Mouse (Mus musculus): Measurements from ENCODE around the gene Fen1.

Gene Fen1

DNA sequence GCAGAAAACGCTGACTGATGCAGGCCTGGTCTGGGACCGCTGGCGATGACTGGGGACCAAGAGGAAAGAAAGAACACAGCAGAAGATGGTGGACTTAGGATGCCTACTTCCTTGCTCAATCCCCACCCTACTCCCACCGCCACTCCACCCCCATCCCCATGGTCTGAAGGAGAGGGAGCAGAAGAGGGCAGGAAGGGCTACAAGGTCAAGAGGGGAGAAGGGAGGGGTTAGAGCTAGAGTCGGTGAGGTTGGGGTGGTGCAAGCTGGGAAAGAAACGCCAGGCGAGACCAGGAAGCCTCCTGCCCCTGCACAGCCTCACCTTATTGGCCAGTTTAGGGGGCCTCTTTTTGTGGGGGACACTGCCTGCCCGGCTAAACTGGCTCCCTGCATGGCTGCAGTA lies 12.1 kb upstream of the Fen1 start:
- DNase-seq (ENCODE audit: low read depth, low spot score), result no peak

DNA sequence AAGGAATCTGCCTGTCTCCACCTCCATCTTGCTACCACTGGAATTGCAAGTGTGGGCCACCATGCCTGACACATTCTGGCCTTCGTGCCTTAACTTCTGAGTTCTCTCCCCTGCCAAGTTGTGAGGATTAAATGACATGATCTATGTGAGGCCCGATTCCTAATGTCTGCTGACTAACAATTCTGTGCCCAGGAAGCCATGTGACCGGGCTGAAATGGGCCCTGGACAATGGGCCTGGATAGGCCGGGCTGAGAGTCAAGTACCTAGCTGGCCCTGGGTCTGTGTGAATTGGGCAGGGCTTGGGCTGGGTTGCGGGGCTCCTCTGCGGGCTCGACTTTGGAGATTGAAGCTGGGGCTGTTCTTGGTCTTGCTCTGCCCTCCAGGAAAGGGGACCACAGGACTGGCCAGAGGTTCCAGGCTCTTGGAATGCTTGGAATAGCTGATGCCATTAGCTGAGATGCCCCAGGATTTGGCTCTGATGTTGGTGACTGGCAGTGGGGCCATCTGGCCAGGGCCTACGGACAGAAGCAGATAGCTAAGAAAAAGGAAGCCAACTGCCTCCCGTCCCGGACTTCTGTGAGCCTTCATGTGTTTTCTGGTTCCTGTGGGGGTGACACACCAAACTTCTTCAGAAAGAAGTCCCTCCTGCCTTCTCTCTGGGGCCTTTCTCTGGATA lies 10.0 kb upstream of the Fen1 start:
- no peak for DNase-seq (ENCODE audit: low read depth, low spot score)

DNA sequence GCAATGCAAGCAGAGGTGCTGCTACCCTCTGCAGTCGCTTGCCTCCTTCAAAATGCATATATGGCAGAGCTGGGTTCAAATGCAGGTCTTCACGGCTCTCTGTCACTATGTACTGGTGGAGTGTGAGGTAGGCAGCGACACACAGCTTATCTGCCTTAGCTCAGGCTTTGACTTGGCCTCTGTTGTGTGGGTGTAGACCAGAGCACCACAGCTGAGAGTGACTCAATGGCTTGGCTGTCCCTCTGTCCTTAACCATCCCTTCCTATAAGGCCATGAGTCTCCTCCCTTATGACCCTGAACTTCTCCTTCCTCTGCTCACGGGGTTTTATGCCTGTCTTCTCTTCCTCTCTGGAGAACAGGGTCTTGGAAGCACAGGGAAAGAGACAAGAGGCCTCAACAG lies 6.9 kb upstream of the Fen1 start:
- DNase-seq (ENCODE audit: low read depth, low spot score), result no peak

DNA sequence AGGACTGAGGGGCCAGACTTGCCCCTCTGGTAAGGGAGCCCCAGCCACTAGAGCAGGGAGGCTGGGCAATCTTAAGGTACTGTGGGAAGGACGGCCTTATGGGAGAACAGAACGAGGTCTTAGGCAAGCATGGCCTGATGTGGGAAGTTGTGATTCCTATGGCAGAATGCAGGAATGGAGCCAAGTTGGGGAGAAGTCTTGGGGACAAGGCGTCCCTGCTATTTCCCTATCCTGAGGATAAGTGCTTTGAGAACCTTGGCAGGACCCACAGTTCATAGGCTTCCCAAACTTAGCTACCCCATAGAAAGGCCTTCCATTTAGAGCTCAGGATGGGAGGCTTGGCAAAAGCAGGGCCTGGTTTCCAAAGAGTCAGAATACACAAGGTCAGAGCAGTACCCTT lies 4.9 kb upstream of the Fen1 start:
- DNase-seq (ENCODE audit: low read depth, low spot score), result no peak

DNA sequence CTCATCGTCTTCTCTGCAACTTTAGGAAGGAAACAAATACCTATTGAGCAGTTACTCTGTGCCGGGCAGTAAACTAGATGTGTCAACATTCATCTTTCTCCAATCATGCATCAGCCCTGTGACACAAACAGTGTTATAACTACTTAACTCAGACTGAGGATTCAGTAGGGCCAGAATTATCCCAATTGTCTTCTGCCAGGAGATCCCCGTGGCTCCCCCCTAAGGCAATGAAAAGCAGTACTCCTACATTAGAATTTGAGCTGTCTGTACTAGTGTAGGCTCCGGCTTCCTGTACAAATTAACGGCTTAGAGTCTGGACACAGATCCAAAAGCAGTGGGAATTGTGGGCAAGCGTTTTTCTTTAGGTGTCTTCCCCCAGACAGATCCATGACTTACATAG lies 1.1 kb upstream of the Fen1 start:
- no peak for DNase-seq (ENCODE audit: low read depth, low spot score)

DNA sequence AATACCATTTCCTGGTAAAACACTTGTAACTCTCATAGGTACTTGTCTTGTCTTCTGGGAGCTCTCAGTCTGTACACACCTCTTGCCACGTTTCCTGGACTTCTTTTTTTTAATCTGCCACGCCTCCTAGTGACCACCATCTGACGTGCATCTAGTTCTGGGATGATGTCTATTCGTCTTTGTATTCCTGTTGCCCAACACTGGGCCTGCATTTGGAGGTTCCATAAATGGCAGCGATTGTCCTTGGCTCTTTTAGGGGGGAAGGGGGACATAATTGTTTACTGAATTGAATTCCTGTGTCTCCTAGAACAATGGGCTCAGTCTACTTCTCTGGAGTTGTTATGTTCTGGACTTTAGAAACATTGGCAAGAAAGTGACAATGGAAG lies 640 bp upstream of the Fen1 start:
- DNase-seq (ENCODE audit: low read depth, low spot score), result no peak

DNA sequence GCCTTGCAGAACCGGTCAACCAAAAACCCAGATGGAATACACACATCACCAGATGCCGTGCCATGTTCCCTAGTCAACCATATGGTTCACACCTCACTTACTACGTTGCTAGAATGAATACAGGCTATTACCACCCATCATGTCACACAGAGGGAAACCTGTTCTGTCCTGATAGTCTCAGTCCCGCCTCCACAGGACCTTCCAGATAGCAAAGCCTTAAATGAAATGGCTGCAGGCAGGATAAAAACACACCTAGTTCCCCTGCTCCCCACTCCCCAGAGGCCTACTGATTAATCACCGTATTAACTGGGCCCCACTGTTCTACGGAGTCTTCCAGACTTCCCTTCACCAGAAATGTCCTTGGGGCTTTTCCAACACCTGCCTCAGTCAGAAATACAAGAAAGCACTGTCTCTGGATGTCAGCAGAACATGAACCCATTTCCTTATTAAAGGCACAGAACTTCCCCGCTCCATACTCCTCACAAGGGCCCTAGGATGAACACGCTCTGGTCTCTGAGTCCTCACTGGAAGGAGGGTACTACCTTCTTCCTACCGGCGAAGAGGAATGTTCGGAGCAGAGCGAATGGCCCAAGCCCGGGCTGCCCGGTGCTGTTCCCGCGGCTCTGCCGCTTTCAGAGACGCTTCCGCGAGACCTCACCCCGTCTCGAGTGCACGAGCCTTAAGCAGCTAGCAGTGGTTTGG lies 672 bp downstream of the Fen1 start:
- DNase-seq (ENCODE audit: low read depth, low spot score), result no peak

DNA sequence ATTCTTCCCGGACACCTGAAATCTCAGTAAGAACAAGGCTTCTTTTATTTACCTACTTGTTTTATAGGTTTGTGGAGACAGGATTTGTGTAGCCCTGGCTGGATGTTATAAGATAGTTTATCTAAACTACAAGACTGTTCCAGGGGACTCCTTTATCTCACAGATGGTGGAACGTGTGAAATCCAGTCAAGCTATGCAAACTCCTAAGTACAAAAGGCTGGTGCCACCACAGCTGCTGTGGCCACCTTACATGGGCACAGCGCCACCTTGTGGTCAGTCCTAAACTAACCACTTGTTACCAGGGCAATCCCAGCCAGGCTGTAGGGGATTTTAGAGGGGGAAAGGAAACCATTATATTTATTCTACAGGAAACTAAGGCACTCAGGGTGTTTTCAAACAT lies 5.2 kb downstream of the Fen1 start:
- DNase-seq (ENCODE audit: low read depth, low spot score), result peak; percentile 72

DNA sequence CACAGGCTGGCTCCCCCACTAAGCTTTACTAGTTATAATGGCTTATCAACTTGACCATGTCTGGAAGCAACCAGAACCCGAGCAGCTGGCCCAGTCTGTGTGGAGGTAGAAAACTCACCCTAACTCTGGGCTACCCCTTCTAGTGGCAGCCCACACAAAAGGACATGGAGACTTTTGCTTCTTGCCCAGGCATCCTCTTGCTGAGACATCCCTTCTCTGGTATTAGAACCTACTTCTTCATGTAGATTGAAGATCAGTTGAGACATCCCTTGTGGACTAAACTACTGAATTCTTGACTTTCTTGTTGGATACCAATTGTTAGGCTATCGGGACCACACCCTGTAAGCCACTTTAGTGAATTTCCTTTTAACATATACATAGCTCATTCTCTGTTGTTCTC lies 5.7 kb downstream of the Fen1 start:
- DNase-seq (ENCODE audit: low read depth, low spot score), result no peak

DNA sequence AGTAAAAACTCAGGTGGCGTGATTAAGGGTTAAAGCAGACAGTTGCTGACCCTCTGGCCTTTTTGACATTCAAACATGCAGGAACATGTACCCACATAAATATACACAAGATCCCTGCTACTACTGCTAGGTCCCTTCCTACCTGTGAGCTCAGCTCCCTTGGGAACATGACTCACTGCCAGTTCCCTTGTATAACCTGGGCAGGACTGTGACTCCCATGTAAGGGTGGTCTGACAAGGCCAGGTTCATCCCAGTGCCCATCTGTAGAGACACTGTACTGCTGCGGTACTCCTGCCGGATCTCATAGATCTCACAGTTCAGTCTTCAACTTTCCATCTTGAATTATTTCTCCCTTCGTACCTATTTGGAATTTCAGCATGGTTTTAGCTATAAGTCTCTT lies 6.8 kb downstream of the Fen1 start:
- DNase-seq (ENCODE audit: low read depth, low spot score), result no peak

DNA sequence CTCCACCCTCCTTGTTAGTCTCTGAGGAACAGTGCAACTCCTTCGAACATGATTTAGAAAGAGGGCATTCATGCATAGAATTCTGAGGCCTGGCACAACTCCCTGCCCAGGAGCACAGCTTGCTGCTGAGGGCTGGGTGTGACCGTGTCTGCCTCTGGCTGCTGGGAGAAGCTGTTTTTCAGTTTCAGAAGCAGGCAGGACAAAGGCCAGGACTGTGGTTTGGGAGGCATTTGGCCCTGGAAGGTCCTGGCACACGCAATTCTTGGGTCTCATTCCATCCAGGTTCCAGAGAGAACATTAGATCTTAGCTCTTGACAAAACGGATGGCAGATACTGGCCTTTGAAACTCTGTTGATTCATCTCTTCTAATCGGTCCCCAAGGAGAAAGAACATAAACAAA lies 8.7 kb downstream of the Fen1 start:
- no peak for DNase-seq (ENCODE audit: low read depth, low spot score)

DNA sequence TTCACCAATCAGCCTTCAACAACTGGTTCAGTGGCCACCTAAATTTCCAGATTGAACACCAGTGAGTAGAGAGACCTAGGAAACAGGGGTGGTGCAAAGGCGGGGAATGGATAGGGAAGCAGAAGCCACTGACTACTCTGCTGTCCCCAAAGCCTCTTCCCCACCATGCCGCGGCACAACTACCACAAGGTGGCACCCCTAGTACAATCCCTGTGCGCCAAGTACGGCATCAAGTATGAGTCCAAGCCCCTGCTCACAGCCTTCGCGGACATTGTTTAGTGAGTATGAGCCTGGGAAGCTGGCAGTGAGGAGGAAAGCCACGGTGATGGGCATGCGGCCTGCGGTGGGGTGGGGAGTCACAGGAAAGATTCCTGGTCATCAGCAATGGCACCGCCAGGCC lies 9.6 kb downstream of the Fen1 start:
- DNase-seq (ENCODE audit: low read depth, low spot score), result no peak

DNA sequence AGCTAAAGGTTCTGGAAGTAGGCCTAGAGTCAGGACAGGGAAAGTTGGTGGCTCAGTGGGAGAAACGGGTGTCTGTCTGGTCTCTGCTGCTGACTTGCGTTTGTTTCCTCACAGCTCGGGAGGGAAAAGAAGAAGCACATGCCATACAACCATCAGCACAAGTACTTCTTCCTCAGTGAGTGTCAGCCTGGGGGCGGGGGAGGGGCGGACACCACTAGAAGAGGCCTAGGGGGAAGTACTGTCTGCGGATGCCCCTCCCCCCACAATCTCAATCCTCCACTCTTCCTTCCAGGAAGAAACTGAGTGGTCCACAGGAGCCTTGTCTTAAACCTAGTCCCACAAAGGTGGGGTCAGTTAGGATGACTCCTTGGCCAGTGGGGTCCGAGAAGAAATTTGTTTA lies 12.6 kb downstream of the Fen1 start:
- DNase-seq (ENCODE audit: low read depth, low spot score), result no peak

DNA sequence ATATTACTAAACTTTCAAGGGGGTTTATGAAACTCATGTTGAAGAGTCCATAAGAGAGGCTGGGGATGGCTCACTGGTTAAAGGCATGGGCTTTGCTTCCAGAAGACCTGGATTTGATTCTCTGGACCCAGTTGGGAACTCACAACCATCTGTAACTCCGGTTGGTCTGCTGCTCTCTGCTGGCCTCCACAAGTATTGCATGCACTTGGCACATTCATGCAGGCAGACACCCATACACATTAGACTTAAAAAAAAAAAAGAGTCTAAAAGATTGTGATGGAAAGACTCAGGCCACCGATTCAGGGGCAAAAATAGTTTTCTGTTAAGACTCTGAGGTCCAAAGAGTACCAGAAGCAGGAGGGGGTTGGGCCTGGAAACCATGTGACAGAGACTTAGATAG lies 13.2 kb downstream of the Fen1 start:
- peak; percentile 52 for DNase-seq (ENCODE audit: low read depth, low spot score)

DNA sequence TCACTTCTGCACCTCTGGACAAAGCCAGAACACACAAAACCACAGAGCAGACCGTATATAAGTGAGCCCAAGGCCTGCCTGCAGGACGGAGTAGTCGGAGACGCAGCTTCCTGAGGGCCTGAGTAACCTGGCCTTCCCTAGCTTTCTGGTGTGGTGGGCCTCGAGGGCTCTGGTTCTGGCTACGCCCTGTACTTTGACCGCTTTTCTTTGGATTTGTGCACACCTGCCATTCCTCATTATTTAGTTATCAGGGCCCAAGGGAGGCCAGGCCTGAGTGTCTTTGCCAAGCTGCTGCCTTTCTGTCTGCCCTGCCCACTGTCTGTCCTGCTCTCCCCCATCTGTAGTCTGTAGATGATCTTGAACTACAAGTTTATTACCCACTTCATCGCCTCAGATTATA lies 14.0 kb downstream of the Fen1 start:
- DNase-seq (ENCODE audit: low read depth, low spot score), result no peak

DNA sequence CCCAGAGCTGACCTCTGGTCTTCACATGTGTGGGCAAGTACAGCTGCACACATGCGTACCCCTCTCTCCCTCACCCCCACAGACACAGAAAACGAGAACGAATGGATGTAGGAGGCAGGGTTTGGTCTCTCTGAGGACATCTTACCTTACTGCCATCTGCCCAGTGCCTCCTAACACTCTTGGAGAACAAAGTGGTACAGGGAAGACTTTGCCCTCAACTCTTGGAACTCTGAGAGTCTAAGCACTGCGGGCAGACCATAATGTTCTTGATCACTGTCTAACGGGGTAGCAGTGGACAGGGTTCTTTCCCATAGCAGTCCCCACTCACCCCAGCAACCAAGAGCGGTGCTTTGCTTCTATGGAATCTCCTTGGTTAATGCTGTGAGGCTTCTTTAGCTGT lies 14.9 kb downstream of the Fen1 start:
- DNase-seq (ENCODE audit: low read depth, low spot score), result no peak

DNA sequence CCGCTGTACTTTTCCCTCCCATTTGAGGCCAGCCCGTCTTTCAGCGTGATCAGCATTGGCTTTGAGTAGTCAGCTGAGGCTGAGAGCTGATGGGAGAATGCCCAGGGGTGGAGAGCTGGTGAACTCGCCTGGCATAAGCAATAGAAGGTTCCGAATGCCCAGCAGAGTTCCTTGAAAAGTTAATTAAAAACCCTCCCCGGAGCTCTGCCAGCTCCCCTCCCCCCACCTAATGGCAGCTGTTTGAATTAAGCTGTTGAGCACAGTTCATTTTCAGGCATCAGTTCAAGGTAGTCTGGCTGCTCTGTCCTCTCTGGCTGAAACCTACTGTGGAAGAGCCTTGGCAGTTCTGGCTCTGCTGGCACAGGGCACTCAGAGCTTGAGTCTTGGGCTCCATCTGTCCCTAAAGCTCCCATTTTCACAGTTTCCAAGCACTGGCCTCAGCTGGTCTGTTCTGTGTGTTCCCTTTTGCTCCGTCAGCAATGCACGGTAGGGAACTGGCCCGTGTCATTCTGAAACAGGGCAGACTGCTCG lies 15.6 kb downstream of the Fen1 start:
- DNase-seq (ENCODE audit: low read depth, low spot score), result no peak

DNA sequence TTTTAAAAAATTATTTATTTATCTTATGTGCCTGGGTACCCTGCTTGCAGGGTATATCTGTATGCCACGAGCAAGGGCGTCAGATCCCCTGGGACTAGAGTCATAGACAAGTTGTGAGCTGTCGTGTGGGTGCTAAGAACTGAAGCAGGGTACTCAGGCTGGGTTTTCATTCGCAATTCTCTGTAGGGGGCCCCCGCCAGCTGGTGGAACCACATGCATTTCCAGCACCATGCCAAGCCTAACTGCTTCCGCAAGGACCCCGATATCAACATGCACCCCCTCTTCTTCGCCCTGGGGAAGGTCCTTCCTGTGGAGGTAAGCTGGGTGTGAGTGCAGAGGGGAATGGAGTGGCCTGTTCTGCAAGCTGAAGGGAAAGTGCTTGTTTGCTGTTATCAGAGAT lies 17.4 kb downstream of the Fen1 start:
- no peak for DNase-seq (ENCODE audit: low read depth, low spot score)

DNA sequence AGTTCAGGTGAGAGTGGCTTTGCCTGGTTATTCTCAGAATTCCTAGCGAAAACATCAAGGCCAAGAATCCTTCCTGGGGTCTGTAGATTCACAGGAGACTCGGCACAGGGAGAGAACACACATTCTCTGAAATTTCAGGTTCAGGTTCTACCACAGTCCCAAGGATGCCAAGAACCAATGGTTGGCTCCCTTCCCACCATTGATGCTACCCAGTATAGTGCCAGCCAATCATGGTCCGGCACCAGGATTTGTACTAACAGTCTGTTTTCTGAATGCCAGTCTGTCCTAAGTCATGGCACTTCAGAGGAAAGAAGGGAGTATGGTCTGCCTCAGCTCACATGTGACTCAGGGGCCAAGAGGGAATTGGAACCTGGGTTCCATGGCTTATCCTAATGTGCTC lies 18.1 kb downstream of the Fen1 start:
- no peak for DNase-seq (ENCODE audit: low read depth, low spot score)

DNA sequence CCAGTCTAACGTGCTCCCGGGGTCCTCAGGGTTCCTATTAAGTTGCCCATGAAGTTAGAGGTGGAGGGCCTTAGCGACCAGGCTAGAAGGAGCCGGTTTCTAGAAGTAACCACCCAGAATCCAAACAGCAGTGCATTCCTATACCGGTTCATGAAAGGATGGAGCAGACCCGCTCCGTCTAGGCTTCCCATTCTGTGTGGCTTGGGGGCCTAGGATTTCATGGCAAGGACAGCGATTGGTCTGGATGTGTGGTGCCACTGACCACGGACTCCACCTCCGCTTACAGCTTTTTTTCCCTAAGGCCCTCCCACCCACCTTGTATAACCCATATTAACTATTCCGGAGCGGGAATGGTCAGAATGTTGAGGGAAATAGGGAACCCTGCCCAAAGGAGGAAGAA lies 19.9 kb downstream of the Fen1 start:
- DNase-seq (ENCODE audit: low read depth, low spot score), result no peak

DNA sequence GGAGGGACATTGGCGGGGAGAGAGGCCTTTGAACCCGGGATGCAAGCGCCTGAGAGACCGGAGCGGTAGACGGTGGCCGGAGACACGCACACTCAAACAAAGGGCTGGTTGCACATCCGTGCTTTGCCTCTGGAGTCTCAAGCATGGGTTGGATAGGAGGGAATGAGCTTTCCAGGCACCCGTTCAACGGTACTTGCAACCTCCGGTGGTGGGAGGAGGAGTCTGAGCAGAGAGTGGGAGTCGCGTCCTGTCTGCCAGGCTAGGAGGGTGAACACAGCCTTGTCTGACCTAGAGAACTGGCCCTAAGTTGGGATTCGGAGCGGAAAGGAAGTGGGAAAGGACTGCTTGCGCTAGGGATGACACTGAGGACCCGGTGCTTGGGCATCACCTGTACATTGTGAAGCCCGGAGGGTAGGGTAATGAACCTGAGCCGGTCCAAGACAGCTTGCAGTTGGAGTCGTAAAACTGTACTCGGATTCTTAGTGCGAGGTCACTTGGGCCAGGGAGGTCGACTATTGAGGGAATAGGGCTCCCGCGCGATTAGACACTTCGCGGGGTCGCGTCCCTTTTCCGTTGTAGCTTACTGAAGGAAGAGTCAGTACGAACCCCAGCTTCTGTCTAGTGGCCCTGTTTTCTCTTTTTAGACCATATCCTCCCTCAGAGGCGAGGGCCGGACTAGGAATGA lies 20.5 kb downstream of the Fen1 start:
- peak; percentile 55 for DNase-seq (ENCODE audit: low read depth, low spot score)

DNA sequence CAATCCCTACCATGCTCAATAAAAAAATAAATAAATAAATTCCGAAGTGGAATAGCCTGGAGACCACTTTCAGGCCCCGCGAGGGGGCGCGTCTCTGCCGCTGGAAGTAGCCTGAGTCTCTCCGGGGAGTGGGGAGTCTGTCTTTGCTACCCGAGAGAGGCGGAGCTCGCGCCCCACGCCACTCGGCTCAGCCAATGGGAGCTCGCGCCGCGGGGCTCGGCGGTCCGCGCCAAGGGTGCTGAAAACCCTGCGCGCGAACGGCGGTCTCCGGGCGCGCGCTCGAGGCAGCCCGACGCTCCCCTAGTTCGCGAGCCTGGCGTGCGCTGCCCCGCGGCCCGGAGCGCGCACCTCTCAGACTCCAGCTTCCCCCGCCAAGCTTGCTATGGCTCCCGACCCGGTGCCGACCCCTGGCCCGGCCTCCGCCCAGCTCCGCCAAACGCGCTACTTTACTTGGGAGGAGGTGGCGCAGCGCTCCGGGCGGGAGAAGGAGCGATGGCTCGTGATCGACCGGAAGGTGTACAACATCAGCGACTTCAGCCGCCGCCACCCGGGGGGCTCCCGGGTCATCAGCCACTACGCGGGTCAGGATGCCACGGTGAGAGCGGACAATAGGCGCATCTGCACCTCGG lies 21.2 kb downstream of the Fen1 start, which contains the start of gene Fads1:
Gene Fads1 (plus strand): TSS at position 219 of the 629 bp plus-strand sequence.
- DNase-seq (ENCODE audit: low read depth, low spot score), result peak; percentile 93
